Mouse (Mus musculus): ENCODE measurements around the gene Ell2. TPM values are rescaled to one million over a fixed set of nuclear protein-coding genes. Genes with fewer than 3 reads are reported as not detected.
A peak's percentile ranks its signal among the peaks of the same experiment; 100 is the strongest.

Ell2 gene
- polyA plus RNA-seq, 1 experiment from 2014 or later: 1.1 TPM

GRCm38 (mm10) chr13:75750785-75751184, 44.2 kb downstream of the Ell2 start:
- no peaks in the 10 kb centered on the region for H3K9me3 ChIP-seq (ENCODE audit: control insufficient read depth, low read length)
- H3K4me2 ChIP-seq (ENCODE audit: low read length): no peak overlapping the region
- ATAC-seq (ENCODE audit: low FRiP score, low TSS enrichment) (no peak), DNase-seq (no peak)
- H3K4me3 ChIP-seq (replicated peaks; ENCODE audit: low read depth, low read length): no peak overlapping the region
- H3K9ac ChIP-seq (replicated peaks; ENCODE audit: low read length): no peak overlapping the region
- H3K27me3 ChIP-seq (ENCODE audit: control insufficient read depth, insufficient read depth, low read length): no peaks in the 10 kb centered on the region
- H3K27ac ChIP-seq (replicated peaks; ENCODE audit: low read depth, low read length): no peak overlapping the region
- WGBS: 47% methylated on average over 2 of the region's 2 CpGs
- no peaks in the 10 kb centered on the region for H3K36me3 ChIP-seq (ENCODE audit: control insufficient read depth, insufficient read depth, low read length)
- no peaks in the 10 kb centered on the region for H3K4me1 ChIP-seq (ENCODE audit: control insufficient read depth, insufficient read depth, low read length)

- Histone ChIP-seq H3K4me1 (ENCODE audit: control insufficient read depth, insufficient read depth, low read length) (no peaks in the 10 kb centered on the region), H3K27ac (replicated peaks; ENCODE audit: low read depth, low read length) (no peak overlapping the region), H3K4me3 (replicated peaks; ENCODE audit: low read depth, low read length) (no peak overlapping the region), H3K4me2 (ENCODE audit: low read length) (no peak overlapping the region), H3K9me3 (ENCODE audit: control insufficient read depth, low read length) (no peaks in the 10 kb centered on the region), H3K27me3 (ENCODE audit: control insufficient read depth, insufficient read depth, low read length) (no peaks in the 10 kb centered on the region), H3K9ac (replicated peaks; ENCODE audit: low read length) (no peak overlapping the region), H3K36me3 (ENCODE audit: control insufficient read depth, insufficient read depth, low read length) (no peaks in the 10 kb centered on the region)
- no peak for ATAC-seq (ENCODE audit: low FRiP score, low TSS enrichment)
- DNase-seq: peak; percentile 41
- 90% methylated on average over 5 of the region's 5 CpGs for WGBS
These were observed 45.8 kb downstream of the Ell2 start for GRCm38 (mm10) chr13:75752216-75752938.

GRCm38 (mm10) chr13:75754398-75754797, 47.8 kb downstream of the Ell2 start:
- 93% methylated on average over 5 of the region's 5 CpGs for WGBS
- Histone ChIP-seq H3K9ac (replicated peaks; ENCODE audit: low read length) (no peak overlapping the region), H3K9me3 (ENCODE audit: control insufficient read depth, low read length) (no peaks in the 10 kb centered on the region), H3K27me3 (ENCODE audit: control insufficient read depth, insufficient read depth, low read length) (no peaks in the 10 kb centered on the region), H3K27ac (replicated peaks; ENCODE audit: low read depth, low read length) (no peak overlapping the region), H3K36me3 (ENCODE audit: control insufficient read depth, insufficient read depth, low read length) (no peaks in the 10 kb centered on the region), H3K4me1 (ENCODE audit: control insufficient read depth, insufficient read depth, low read length) (no peaks in the 10 kb centered on the region), H3K4me3 (replicated peaks; ENCODE audit: low read depth, low read length) (no peak overlapping the region), H3K4me2 (ENCODE audit: low read length) (no peak overlapping the region)
- ATAC-seq (ENCODE audit: low FRiP score, low TSS enrichment) (no peak), DNase-seq (no peak)

- H3K27me3 ChIP-seq (ENCODE audit: control insufficient read depth, insufficient read depth, low read length): no peaks in the 10 kb centered on the region
- no peak overlapping the region for H3K27ac ChIP-seq (replicated peaks; ENCODE audit: low read depth, low read length)
- ATAC-seq (ENCODE audit: low FRiP score, low TSS enrichment) (no peak), DNase-seq (no peak)
- H3K4me2 ChIP-seq (ENCODE audit: low read length): no peak overlapping the region
- H3K4me3 ChIP-seq (replicated peaks; ENCODE audit: low read depth, low read length): no peak overlapping the region
- no peaks in the 10 kb centered on the region for H3K9me3 ChIP-seq (ENCODE audit: control insufficient read depth, low read length)
- no peak overlapping the region for H3K9ac ChIP-seq (replicated peaks; ENCODE audit: low read length)
- 96% methylated on average over 4 of the region's 4 CpGs for WGBS
- no peaks in the 10 kb centered on the region for H3K36me3 ChIP-seq (ENCODE audit: control insufficient read depth, insufficient read depth, low read length)
- no peaks in the 10 kb centered on the region for H3K4me1 ChIP-seq (ENCODE audit: control insufficient read depth, insufficient read depth, low read length)
These were observed 54.4 kb downstream of the Ell2 start for GRCm38 (mm10) chr13:75760859-75761548.

- H3K4me1 ChIP-seq (ENCODE audit: control insufficient read depth, insufficient read depth, low read length): 0 out of 2 replicates have a peak, but pooled peaks cover 5% of the 10 kb centered on the region
- 89% methylated on average over 4 of the region's 4 CpGs for WGBS
- H3K27ac ChIP-seq (replicated peaks; ENCODE audit: low read depth, low read length): no peak overlapping the region
- DNase-seq: no peak
- H3K4me2 ChIP-seq (ENCODE audit: low read length): no peak overlapping the region
- no peaks in the 10 kb centered on the region for H3K36me3 ChIP-seq (ENCODE audit: control insufficient read depth, insufficient read depth, low read length)
- H3K9ac ChIP-seq (replicated peaks; ENCODE audit: low read length): no peak overlapping the region
- no peak for ATAC-seq (ENCODE audit: low FRiP score, low TSS enrichment)
- no peak overlapping the region for H3K4me3 ChIP-seq (replicated peaks; ENCODE audit: low read depth, low read length)
- H3K9me3 ChIP-seq (ENCODE audit: control insufficient read depth, low read length): no peaks in the 10 kb centered on the region
- no peaks in the 10 kb centered on the region for H3K27me3 ChIP-seq (ENCODE audit: control insufficient read depth, insufficient read depth, low read length)
These were observed 56.2 kb downstream of the Ell2 start for GRCm38 (mm10) chr13:75762759-75763158.

GRCm38 (mm10) chr13:75763280-75763679, 56.7 kb downstream of the Ell2 start:
- H3K9me3 ChIP-seq (ENCODE audit: control insufficient read depth, low read length): no peaks in the 10 kb centered on the region
- no peaks in the 10 kb centered on the region for H3K27me3 ChIP-seq (ENCODE audit: control insufficient read depth, insufficient read depth, low read length)
- no peak overlapping the region for H3K4me3 ChIP-seq (replicated peaks; ENCODE audit: low read depth, low read length)
- ATAC-seq (ENCODE audit: low FRiP score, low TSS enrichment) (no peak), DNase-seq (no peak)
- no peak overlapping the region for H3K27ac ChIP-seq (replicated peaks; ENCODE audit: low read depth, low read length)
- H3K36me3 ChIP-seq (ENCODE audit: control insufficient read depth, insufficient read depth, low read length): no peaks in the 10 kb centered on the region
- H3K9ac ChIP-seq (replicated peaks; ENCODE audit: low read length): no peak overlapping the region
- 0 out of 2 replicates have a peak, but pooled peaks cover 5% of the 10 kb centered on the region for H3K4me1 ChIP-seq (ENCODE audit: control insufficient read depth, insufficient read depth, low read length)
- H3K4me2 ChIP-seq (ENCODE audit: low read length): no peak overlapping the region
- 50% methylated on average over 3 of the region's 3 CpGs for WGBS

GRCm38 (mm10) chr13:75765742-75766141, 59.2 kb downstream of the Ell2 start:
- Histone ChIP-seq H3K4me3 (replicated peaks; ENCODE audit: low read depth, low read length) (no peak overlapping the region), H3K36me3 (ENCODE audit: control insufficient read depth, insufficient read depth, low read length) (no peaks in the 10 kb centered on the region), H3K9me3 (ENCODE audit: control insufficient read depth, low read length) (no peaks in the 10 kb centered on the region), H3K9ac (replicated peaks; ENCODE audit: low read length) (no peak overlapping the region), H3K4me1 (ENCODE audit: control insufficient read depth, insufficient read depth, low read length) (0 out of 2 replicates have a peak, but pooled peaks cover 5% of the 10 kb centered on the region), H3K27me3 (ENCODE audit: control insufficient read depth, insufficient read depth, low read length) (no peaks in the 10 kb centered on the region), H3K27ac (replicated peaks; ENCODE audit: low read depth, low read length) (no peak overlapping the region), H3K4me2 (ENCODE audit: low read length) (no peak overlapping the region)
- DNase-seq (no peak), ATAC-seq (ENCODE audit: low FRiP score, low TSS enrichment) (no peak)
- WGBS: 14% methylated on average over 1 of the region's 1 CpGs

GRCm38 (mm10) chr13:75766238-75766637, 59.7 kb downstream of the Ell2 start:
- no peaks in the 10 kb centered on the region for H3K36me3 ChIP-seq (ENCODE audit: control insufficient read depth, insufficient read depth, low read length)
- no peak overlapping the region for H3K4me3 ChIP-seq (replicated peaks; ENCODE audit: low read depth, low read length)
- H3K9me3 ChIP-seq (ENCODE audit: control insufficient read depth, low read length): no peaks in the 10 kb centered on the region
- 0 out of 2 replicates have a peak, but pooled peaks cover 5% of the 10 kb centered on the region for H3K4me1 ChIP-seq (ENCODE audit: control insufficient read depth, insufficient read depth, low read length)
- H3K4me2 ChIP-seq (ENCODE audit: low read length): no peak overlapping the region
- H3K27me3 ChIP-seq (ENCODE audit: control insufficient read depth, insufficient read depth, low read length): no peaks in the 10 kb centered on the region
- no peak for ATAC-seq (ENCODE audit: low FRiP score, low TSS enrichment)
- no peak overlapping the region for H3K9ac ChIP-seq (replicated peaks; ENCODE audit: low read length)
- peak; percentile 26 for DNase-seq
- H3K27ac ChIP-seq (replicated peaks; ENCODE audit: low read depth, low read length): no peak overlapping the region
- WGBS: 10% methylated on average over 5 of the region's 5 CpGs

GRCm38 (mm10) chr13:75766967-75767366, 60.4 kb downstream of the Ell2 start:
- no peak overlapping the region for H3K4me2 ChIP-seq (ENCODE audit: low read length)
- 58% methylated on average over 2 of the region's 2 CpGs for WGBS
- 0 out of 2 replicates have a peak, but pooled peaks cover 5% of the 10 kb centered on the region for H3K4me1 ChIP-seq (ENCODE audit: control insufficient read depth, insufficient read depth, low read length)
- H3K9me3 ChIP-seq (ENCODE audit: control insufficient read depth, low read length): no peaks in the 10 kb centered on the region
- DNase-seq: no peak
- no peak overlapping the region for H3K4me3 ChIP-seq (replicated peaks; ENCODE audit: low read depth, low read length)
- no peak overlapping the region for H3K9ac ChIP-seq (replicated peaks; ENCODE audit: low read length)
- H3K27me3 ChIP-seq (ENCODE audit: control insufficient read depth, insufficient read depth, low read length): no peaks in the 10 kb centered on the region
- H3K36me3 ChIP-seq (ENCODE audit: control insufficient read depth, insufficient read depth, low read length): no peaks in the 10 kb centered on the region
- ATAC-seq (ENCODE audit: low FRiP score, low TSS enrichment): no peak
- no peak overlapping the region for H3K27ac ChIP-seq (replicated peaks; ENCODE audit: low read depth, low read length)

Data from midbrain, embryonic 14.5 days (tissue).